Mouse (Mus musculus) heart, postnatal 0 days (tissue): ENCODE data around the gene Slc36a1. TPM values are rescaled to one million over a fixed set of nuclear protein-coding genes. Genes with fewer than 3 reads are reported as not detected.

Source experiments
- ATAC-seq: fragments of 200-750 bp; cut with Nextera tagmentation; 2 replicates; pipeline ENCODE4 v1.8.0; 2017; ENCODE audit warnings: low read depth, moderate number of reproducible peaks, moderate library complexity; ENCODE audit not compliant: insufficient read depth
- DNase-seq: peaks from one replicate; pipeline ENCODE4 v3.0.0-alpha.2; 2016; ENCODE audit warnings: low spot score
- H3K27ac ChIP-seq: fragments of 300-500 bp; sonication (generic); 2 replicates; pipeline ENCODE4 v1.5.1; 2014; ENCODE audit warnings: low read depth, mild to moderate bottlenecking
- H3K27me3 ChIP-seq: fragments of 300-500 bp; sonication (generic); 2 replicates; pipeline ENCODE4 v1.6.1; 2014; ENCODE audit warnings: low read length, mixed read lengths; ENCODE audit not compliant: control insufficient read depth, insufficient read depth
- H3K36me3 ChIP-seq: fragments of 300-500 bp; sonication (generic); replicated peaks from 2 replicates; pipeline ENCODE4 v1.6.1; 2014; ENCODE audit warnings: low read length, mixed read lengths; ENCODE audit not compliant: control insufficient read depth, insufficient read depth
- H3K4me1 ChIP-seq: fragments of 300-500 bp; sonication (generic); 2 replicates; pipeline ENCODE4 v1.6.1; 2014; ENCODE audit warnings: antibody characterized with exemption; ENCODE audit not compliant: control insufficient read depth, insufficient read depth
- H3K4me2 ChIP-seq: fragments of 300-500 bp; sonication (generic); 2 replicates; pipeline ENCODE4 v1.6.1; 2014; ENCODE audit warnings: low read depth, mild to moderate bottlenecking, low read length, moderate library complexity
- H3K4me3 ChIP-seq: fragments of 300-500 bp; sonication (generic); 2 replicates; pipeline ENCODE4 v1.5.1; 2014; ENCODE audit warnings: low read depth, low read length
- H3K9ac ChIP-seq: fragments of 300-500 bp; sonication (generic); replicated peaks from 2 replicates; pipeline ENCODE4 v1.6.1; 2014; ENCODE audit warnings: low read depth, low read length, mixed read lengths
- H3K9me3 ChIP-seq: fragments of 300-500 bp; sonication (generic); replicated peaks from 2 replicates; pipeline ENCODE4 v1.6.1; 2016; ENCODE audit warnings: low read length; ENCODE audit not compliant: control insufficient read depth
- CTCF ChIP-seq: IDR thresholded peaks from 2 replicates; pipeline ENCODE4 v1.5.1; 2016; ENCODE audit warnings: antibody characterized with exemption, control low read depth, low read depth
- EP300 ChIP-seq: IDR thresholded peaks from 2 replicates; pipeline ENCODE4 v1.6.1; 2016; ENCODE audit warnings: antibody characterized with exemption, low read depth
- WGBS: fragments of 180-500 bp; shearing (Covaris S2); extraction: QIAGEN DNeasy Blood & Tissue Kit; methylation state at CpG from one replicate; pipeline ENCODE4 v1.1.7; 2014; 5-methylcytosine and 5-hydroxymethylcytosine counted together
- polyA plus RNA-seq: library from polyadenylated mRNA; unstranded; fragments of >200 nt; fragmentation: Nextera tagmentation; extraction: Ambion mirVana; gene quantifications from 2 replicates; pipeline ENCODE4 v1.2.1, GENCODE M21; 2015
- total RNA-seq: library from RNA; depleted of rRNA; stranded (reverse); fragments of >200 nt; gene quantifications from 2 replicates; pipeline ENCODE4 v1.2.3, GENCODE M21; 2014; ENCODE audit warnings: low replicate concordance

Slc36a1 gene
- total and polyA plus RNA-seq, 2 experiments from 2014 or later = 1.00 to 6.9 TPM

- H3K27me3 ChIP-seq = no peaks in the 10 kb centered on the region
- TF ChIP-seq EP300 = no peak
- no peak for TF ChIP-seq CTCF
- no peak overlapping the region for H3K4me3 ChIP-seq
- H3K4me2 ChIP-seq = no peak overlapping the region
- H3K9ac ChIP-seq = no peak overlapping the region
- 76% methylated on average over 9 of the region's 9 CpGs for WGBS
- no peak for ATAC-seq
- DNase-seq = no peak
- no peak overlapping the region for H3K27ac ChIP-seq
- no peaks in the 10 kb centered on the region for H3K36me3 ChIP-seq
- H3K9me3 ChIP-seq = no peaks in the 10 kb centered on the region
- no peaks in the 10 kb centered on the region for H3K4me1 ChIP-seq
Measured at GRCm38 (mm10) chr11:55253391-55253790, 49.2 kb downstream of the Slc36a1 start.

GRCm38 (mm10) chr11:55261105-55261504 lies 57.0 kb downstream of the Slc36a1 start:
- no peak for DNase-seq
- H3K4me3 ChIP-seq = no peak overlapping the region
- H3K27ac ChIP-seq = no peak overlapping the region
- H3K36me3 ChIP-seq = no peaks in the 10 kb centered on the region
- 76% methylated on average over 4 of the region's 4 CpGs for WGBS
- H3K4me2 ChIP-seq = no peak overlapping the region
- no peak for ATAC-seq
- no peaks in the 10 kb centered on the region for H3K4me1 ChIP-seq
- TF ChIP-seq CTCF = no peak
- TF ChIP-seq EP300 = no peak
- H3K9me3 ChIP-seq = no peaks in the 10 kb centered on the region
- no peaks in the 10 kb centered on the region for H3K27me3 ChIP-seq
- no peak overlapping the region for H3K9ac ChIP-seq

GRCm38 (mm10) chr11:55262000-55262399 lies 57.9 kb downstream of the Slc36a1 start:
- TF ChIP-seq EP300 (no peak), CTCF (no peak)
- no peaks in the 10 kb centered on the region for H3K9me3 ChIP-seq
- H3K4me2 ChIP-seq = no peak overlapping the region
- WGBS = 43% methylated on average over 5 of the region's 5 CpGs
- H3K27ac ChIP-seq = no peak overlapping the region
- H3K9ac ChIP-seq = no peak overlapping the region
- H3K36me3 ChIP-seq = no peaks in the 10 kb centered on the region
- H3K4me1 ChIP-seq = no peaks in the 10 kb centered on the region
- DNase-seq = no peak
- no peak overlapping the region for H3K4me3 ChIP-seq
- 0 out of 2 replicates have a peak, but pooled peaks have one; percentile 42 for ATAC-seq
- H3K27me3 ChIP-seq = no peaks in the 10 kb centered on the region

- no peaks in the 10 kb centered on the region for H3K9me3 ChIP-seq
- H3K27me3 ChIP-seq = no peaks in the 10 kb centered on the region
- H3K4me2 ChIP-seq = no peak overlapping the region
- 58% methylated on average over 2 of the region's 2 CpGs for WGBS
- no peaks in the 10 kb centered on the region for H3K4me1 ChIP-seq
- ATAC-seq (no peak), DNase-seq (no peak)
- H3K27ac ChIP-seq = no peak overlapping the region
- TF ChIP-seq CTCF (no peak), EP300 (no peak)
- no peak overlapping the region for H3K9ac ChIP-seq
- no peaks in the 10 kb centered on the region for H3K36me3 ChIP-seq
- H3K4me3 ChIP-seq = no peak overlapping the region
Measured at GRCm38 (mm10) chr11:55264318-55264717, 60.2 kb downstream of the Slc36a1 start.

- WGBS = 23% methylated on average over 2 of the region's 2 CpGs
- Histone ChIP-seq H3K4me1 (no peaks in the 10 kb centered on the region), H3K9ac (no peak overlapping the region), H3K36me3 (no peaks in the 10 kb centered on the region), H3K9me3 (no peaks in the 10 kb centered on the region), H3K4me2 (no peak overlapping the region), H3K27ac (no peak overlapping the region), H3K27me3 (no peaks in the 10 kb centered on the region), H3K4me3 (no peak overlapping the region)
- peak; percentile 75 for ATAC-seq
- TF ChIP-seq EP300 = no peak
- DNase-seq = peak; percentile 26
Measured at GRCm38 (mm10) chr11:55265647-55266046, 61.5 kb downstream of the Slc36a1 start.

- DNase-seq (no peak), ATAC-seq (no peak)
- Histone ChIP-seq H3K4me3 (no peak overlapping the region), H3K9ac (no peak overlapping the region), H3K27ac (no peak overlapping the region), H3K9me3 (no peaks in the 10 kb centered on the region), H3K36me3 (no peaks in the 10 kb centered on the region), H3K4me1 (no peaks in the 10 kb centered on the region), H3K4me2 (no peak overlapping the region), H3K27me3 (no peaks in the 10 kb centered on the region)
- TF ChIP-seq CTCF (no peak), EP300 (no peak)
- WGBS = 74% methylated on average over 6 of the region's 6 CpGs
Measured at GRCm38 (mm10) chr11:55268580-55268979, 64.4 kb downstream of the Slc36a1 start.
